Mouse (Mus musculus): ENCODE results near the gene Cyp11a1.

Gene Cyp11a1

DNA sequence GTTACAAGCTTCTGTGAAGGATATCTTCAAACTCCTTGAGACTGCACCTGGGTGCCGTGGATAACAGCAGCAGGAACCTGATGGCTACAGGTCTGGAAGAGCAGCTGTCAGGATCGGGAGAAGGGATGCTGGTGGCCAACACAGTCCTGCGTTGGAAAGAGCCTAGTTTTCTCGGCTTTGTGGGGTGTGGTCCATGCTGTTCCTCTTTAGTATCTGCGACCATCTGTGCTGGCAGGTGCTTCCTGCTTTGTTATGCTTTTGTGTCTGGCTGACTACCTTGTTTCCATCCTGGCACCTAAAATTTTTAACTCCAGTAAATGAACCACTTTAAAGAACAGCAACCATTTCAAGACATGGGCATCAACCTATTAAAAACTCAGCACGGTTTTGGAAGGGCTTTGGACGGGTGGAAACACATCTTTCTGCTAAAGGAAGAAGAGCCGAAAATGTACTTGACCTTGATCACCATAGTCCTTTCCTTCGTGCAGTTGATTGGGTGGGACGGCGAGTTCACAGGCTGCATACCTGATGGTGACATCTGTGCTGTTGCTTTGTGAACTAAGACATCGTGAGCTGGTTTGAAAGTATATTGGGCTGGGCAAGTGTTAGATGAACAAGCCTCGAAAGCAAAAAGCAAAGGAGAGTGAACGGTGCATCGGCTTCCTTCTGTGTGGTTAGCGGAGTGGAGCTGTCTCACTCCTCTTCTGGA lies at the start of gene Cyp11a1:
Gene Cyp11a1 (plus strand): TSS at position 659 of the 709 bp plus-strand sequence.
- no peak for DNase-seq (ENCODE audit: low read depth)

DNA sequence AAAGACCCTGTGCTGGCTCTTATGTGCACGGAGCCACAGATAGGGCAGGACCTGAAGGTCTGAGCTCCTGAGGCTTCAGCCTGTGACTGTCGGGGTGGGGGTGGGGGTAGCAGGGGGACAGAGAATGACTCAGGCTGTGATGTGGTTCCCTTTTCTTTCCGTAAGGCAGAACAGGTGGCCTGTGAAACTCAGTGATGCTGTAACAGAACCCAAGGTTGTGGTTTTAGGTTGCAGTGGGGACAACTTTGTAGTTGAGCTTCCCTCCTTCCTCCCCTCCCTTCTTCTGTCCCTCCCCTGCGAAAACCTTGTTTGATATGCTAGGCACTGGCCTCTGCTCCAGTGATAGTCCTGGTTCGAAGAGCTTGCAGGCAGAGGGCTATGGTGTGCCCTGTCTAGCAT lies 49.4 kb upstream of the Cyp11a1 start:
- peak; percentile 67 for DNase-seq (ENCODE audit: low read depth)

DNA sequence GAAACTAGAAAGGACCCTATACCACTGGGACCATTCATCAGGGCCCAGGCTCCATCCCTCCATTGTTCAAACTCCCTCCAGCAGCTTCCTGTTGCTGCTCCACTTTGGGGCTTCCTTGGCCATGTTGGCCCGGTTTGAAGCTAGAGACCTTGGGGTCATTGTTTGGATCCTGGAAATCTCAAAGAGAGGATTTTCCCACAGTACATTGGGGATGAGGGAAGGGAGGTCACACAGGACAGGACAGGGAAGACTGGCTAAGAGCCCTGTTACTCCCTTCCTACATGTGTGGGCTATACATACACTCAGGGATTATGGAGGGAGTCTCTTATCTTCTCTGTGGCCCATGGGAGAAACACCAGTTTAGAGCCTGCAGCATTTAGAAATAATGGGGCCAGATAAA lies 47.6 kb upstream of the Cyp11a1 start:
- no peak for DNase-seq (ENCODE audit: low read depth)

DNA sequence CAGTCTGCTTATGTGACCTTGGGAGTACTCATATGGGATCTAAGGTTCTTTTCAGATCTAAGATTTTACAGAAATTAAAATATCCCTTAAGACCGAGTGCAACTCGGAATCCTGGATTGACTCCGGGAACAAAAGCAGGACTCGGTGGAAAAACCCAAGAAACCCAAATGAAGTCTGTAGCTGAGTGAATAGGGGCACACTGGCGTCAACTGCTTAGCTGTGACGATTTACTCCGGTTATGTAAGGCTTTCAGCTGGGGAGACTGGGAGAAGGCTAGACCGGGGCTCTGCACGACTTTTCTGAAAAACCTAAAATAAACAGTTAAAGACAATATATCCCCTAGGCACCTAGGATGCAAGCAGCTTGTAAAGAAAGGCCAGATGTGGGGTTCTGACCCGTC lies 46.8 kb upstream of the Cyp11a1 start:
- DNase-seq (ENCODE audit: low read depth): no peak

DNA sequence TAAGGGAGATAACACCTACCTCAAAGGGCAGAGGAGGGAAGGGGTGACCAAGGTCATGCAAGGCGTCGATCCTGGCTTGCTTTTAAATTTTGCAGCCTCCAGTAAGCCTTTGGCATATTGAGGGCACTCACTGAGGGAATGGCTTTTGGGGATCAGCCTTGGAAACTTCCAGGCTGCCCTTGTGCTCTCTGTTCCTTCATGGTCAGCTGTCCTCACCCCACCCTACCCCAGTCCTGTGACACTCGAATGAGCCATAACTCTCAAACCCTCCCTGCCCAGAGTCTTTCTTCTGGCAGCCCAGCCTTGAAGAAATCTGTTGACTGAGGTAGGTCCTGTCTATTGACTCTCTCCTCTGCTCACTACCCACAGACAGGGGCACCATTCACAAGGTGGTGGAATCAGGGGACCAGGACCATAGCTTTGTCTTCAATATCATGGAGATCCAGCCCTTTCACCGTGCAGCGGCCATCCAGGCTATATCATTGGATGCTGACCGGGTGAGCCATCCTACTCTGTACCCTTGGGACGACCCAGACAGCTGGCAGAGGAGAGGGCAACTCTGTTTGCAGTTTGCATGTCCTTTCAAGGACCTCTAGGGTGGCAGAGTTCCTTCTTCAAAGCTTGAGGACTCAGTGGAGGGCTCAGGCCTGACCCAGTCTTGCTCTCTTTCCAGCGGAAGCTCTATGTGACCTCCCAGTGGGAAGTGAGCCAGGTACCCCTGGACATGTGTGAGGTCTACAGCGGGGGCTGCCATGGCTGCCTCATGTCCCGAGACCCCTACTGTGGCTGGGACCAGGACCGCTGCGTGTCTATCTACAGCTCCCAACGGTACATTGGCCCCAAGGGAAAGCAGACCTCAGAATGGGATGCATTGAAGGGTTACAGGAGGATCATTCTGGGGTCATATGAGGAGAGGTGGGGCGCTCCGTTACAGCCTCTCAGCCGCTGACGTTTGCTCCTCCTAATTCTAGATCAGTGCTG lies 46.0 kb upstream of the Cyp11a1 start:
- DNase-seq (ENCODE audit: low read depth): no peak

DNA sequence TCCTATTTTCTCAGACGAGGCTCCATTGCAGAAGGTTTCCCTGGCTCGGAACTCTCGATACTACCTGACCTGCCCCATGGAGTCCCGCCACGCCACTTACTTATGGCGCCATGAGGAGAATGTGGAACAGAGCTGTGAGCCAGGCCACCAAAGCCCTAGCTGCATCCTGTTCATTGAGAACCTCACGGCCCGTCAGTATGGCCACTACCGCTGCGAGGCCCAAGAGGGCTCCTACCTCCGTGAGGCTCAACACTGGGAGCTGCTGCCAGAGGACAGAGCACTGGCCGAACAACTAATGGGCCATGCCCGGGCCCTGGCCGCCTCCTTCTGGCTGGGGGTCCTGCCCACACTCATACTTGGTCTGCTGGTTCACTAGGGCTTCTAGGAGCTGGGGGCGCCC lies 45.0 kb upstream of the Cyp11a1 start:
- no peak for DNase-seq (ENCODE audit: low read depth)

DNA sequence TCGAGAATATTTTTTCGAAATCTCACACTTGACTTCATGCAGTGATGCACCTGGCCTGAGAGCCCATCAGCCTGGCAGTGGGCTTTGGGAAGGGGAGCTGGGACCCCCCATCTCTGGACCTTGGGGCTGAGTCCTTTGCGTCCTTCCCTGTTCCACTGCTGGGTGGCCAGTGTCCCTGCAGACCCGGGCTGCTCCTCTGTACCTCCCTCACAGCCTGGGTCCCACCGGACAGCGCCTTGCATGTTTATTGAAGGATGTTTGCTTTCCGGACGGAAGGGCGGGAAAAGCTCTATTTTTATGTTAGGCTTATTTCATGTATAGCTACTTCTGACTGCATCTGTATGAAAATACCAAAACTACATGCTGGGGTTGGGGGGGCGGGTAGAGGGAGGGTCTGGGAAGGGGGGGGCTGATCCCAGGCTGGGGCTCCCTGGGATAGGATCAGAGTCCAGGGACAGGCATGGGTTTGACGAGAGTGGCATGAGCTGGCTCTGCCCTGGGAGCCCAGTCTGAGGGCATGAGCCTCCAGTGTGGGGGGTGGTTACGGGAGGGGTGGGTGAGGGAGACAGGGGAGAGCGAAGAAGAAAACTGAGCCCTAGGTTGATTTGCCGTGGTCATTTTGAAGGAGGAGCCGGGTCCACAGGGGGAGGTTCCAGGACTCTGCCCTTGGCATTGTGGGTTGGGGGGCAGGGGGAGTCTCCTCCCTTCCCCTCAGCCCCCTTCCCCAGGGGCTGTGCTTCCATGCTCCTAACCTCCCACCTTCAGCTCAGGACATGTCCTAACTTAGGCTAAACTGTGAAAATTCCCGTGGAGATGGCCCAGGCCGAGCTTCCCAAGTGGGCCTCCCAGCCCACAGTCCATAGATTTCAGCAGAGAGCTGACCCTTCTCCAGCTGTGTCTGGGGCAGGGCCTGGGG lies 44.1 kb upstream of the Cyp11a1 start:
- DNase-seq (ENCODE audit: low read depth): no peak

DNA sequence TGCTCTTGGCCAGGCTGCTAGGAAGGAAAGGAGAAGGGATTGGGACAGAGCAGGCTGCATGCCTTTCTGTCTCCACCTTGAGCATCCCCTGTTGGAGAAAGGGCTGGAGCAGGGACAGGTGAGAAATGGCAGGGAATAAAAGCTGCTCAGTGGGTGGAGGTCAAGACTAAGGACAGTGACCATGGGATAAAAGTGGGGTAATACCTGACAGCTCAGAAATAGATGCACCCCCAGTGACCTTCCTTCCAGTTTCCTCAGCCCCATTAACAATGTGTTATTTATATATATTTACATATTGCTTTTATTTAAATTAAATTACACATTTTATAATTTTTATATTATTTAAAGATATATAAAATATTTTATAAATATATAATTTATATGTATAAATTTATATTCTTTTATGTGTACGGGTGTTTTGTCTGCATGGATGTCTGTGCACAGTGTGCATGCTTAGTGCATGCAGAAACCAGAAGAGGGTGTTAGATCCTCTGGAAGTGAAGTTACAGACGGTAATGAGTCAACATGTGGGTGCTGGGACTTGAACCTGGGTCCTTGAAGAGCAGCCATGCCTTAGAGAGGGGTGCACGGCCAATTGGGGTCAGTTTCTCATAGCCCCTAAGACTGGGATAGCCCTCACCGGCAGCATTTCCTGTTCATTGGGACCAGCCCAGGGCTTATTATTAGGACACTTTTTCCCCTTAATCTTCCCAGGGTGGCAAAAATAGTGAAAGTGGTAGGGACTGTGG lies 42.8 kb upstream of the Cyp11a1 start:
- DNase-seq (ENCODE audit: low read depth): no peak

DNA sequence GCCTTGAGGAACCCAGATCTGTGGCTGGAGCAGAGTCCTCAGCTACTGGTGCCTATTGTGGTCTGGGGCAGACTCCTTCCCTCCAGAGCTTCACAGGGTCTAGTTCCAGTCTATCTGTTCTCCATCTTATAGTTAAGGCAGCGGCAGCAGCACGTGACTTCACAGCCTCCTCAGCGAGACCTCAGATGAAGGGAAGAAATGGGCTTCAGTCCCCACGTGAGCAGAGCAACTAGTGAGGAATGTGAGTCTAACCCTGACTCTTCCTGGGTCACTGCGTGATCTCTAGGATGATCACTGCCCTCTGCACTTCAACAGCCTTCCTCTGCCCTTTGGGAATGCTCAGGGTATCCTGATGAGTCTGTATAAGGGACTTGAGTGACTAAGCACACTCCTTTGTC lies 42.2 kb upstream of the Cyp11a1 start:
- no peak for DNase-seq (ENCODE audit: low read depth)

DNA sequence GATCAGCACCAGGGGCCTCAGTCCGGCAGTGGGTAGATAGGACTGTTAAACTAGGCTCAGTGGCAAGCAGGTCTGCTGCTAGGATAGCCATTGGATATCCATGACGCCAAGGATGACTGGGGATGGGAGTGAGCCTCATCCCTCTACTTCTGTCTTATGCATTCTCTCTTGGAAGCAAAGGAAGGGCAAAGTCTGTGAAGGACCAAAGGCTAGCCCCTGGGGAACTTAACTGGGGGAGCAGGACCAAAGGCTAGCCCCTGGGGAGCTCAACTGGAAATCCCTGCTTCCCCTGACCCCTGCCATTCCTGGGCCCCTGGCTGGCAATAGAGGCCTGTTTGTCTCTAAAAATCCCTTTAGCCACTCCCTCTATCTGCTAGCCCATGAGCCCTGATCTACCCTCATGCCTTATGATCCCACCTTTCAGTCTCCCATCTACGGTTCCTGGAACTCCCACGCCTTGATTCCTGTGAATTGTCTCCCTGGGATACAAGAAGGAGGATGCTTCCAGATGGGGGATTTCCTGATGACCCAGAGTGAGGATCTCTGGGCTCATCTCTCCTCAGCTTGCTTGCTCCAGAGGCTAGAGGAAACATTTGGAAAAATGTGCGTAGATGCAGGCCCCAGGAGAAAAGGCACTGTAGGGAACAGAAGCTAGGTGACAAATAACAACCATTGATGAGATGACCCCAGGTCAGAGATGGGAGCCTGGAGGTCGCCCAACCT lies 41.5 kb upstream of the Cyp11a1 start:
- DNase-seq (ENCODE audit: low read depth): no peak

DNA sequence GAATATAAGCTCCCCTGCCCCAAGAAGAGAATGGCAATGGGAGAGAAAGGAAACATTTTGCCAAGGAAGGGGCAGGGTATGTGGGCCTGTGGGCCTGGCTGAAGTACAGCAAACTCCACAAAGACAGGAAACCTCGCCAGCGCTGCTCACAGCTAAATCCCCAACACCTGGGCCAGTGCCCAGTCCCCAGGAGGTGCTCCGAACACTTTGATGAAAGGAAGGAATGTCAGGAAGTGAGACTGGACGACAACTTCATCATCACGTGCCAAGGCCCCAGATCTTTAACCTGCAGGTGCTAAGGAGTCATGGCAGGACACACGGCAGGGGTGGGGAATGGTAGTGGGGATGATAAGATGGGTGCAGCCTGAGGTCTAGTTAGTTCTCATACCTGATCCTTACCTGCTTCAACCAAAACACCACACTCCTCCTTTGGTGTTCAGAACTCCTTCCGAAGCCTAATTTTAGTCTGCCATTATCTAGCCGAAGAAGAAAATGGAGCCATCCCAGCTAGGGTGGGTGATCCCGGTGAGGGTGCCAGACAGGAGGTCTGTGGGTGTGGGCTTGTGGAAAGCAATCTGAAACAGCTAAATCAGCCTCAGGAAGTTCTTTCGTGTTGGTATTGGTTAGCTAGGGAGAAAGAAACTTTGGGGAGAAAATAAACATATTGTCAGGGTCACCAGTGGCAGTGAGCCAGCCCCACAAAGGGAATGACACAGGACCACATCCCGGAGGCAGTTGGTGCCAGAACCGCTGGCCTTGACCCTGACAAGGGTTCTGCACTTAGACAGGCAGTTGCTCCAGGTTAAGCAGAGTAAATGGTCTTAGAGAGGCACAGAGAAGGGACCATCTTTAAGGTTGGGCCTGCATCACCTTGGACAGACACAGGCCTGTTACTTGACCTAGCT lies 40.7 kb upstream of the Cyp11a1 start:
- DNase-seq (ENCODE audit: low read depth): no peak

DNA sequence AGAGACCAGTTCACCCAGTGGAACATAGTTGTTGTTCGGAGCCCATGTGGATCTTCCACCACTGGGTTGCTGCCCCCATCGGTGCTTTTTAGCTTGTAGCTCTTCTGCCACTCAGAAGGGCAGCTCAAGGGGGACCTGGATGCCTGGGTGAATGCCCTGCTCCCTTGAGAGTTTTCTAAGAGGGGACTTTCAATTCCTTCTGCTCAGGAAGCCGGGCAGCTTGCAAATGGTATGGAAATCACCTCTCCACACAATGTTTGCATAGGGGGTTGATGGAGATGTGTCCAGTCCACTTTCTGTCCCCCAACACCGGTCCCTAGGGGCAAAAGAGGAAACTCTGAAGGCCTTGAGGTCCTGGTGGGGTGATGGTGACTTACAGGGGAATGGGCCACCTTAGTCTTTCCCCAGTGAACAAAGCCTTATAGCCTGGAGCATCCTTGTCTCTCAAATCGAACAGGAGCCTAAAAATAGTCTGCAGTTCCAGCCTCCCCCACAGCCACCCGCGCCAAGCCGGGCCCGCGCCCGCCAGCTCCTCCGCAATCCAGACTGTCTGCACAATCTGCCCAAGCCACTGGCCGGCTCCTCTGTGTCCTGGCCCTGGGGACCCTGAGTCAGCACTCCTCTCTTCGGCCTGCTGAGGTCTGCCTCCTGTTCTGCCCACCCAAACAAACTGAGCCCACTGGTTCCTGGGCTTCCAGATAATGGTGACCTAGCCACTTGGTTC lies 38.8 kb upstream of the Cyp11a1 start:
- DNase-seq (ENCODE audit: low read depth): no peak

DNA sequence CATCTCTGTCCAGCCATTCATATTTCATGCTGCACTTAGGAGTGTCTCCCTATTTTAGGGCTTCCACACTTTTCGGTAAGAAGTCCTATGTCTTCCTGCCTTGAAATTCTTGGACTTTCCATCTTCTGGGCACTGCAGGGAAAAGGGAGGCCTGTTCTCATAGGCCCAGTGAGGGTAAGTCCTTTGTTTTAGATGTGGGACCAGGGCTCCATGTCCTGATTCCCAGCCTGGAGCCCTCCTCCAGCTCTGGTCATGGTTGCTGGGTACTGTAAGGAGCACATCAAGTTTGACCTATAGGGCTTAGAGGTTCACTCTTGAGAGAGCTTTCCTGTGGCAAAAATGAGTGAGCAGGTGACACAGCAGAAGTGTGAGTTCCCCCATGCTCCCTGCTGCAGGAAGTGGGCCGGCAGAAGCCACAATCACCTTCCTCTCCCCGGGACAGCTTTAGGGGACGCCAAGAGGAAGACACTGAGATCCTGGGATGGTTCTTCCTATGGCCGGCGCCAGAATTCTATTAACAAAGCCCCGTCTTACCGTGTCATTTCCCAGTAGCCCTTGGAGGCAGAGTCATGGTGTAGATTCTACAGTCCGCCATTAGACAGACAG lies 37.9 kb upstream of the Cyp11a1 start:
- peak; percentile 63 for DNase-seq (ENCODE audit: low read depth)

DNA sequence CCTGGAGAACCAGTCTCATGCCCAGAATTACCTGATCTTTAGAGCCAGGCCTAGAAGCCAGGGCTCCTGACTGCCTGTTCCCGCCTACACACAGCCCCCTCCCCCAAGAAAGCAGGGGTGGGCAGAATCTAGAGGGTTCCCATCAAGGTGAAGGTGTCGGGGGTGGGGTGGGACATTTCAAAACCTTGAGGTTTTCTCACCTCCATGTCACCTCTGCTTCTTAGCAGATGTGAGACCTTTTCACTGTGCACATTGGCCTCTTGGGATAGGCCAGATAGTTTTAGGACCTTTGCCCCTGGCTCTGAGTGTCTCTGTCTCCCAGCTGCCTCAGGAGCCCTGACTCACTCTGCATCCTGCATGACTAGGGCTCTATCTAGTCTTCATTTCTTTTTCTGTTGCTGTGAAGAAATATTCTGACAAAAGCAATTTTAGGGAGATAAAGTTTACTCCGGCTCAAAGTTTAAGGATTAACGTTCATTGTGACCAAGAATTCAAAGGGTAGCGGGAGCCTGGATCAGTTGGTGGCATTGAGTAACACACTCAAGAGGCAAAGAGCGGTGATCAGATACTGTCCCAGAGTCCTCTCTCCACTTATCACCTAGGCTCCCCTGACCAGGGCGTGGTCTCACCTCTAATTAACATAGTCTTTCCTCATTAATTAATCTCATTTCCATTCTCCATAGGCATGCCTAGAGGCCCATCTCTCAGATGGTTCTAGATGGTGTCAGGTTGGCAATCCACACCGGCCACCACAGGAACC lies 37.2 kb upstream of the Cyp11a1 start:
- peak; percentile 53 for DNase-seq (ENCODE audit: low read depth)

DNA sequence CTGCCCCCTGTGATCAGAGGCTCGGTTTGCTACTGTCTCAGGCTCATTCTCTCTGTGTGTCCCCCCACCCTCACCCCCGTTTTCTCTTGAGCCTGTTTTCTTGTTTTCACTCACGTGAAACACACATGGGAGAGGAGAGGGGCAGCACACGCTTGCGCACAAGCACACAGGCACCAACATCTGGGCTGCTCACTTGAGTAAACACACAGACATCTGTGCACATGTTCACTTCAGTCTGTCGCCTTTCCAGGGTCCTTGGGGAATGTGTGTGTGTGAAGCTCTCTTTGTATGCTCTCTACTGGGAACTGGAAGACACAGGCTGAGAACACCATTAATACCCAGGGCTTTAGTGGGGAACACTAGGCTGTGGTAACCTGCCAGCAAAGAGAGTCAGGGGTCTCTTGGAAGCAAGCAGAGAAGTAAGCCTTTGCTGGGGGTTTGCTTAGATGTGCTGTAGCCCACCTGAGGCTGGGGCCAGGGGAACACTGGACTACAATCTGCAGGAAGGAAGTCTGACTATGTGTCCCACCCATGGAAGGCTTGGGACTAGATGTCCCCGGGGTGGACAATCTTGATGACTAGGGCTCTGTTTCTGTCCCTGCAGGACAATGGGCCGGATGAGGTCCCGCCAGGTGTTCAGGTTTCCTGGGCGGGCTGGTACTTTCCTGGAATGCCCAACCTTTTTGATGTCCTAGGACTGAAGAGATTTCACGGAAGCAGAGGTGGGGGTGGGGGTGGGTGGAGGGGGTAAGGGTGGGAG lies 36.3 kb upstream of the Cyp11a1 start:
- DNase-seq (ENCODE audit: low read depth): peak; percentile 20

DNA sequence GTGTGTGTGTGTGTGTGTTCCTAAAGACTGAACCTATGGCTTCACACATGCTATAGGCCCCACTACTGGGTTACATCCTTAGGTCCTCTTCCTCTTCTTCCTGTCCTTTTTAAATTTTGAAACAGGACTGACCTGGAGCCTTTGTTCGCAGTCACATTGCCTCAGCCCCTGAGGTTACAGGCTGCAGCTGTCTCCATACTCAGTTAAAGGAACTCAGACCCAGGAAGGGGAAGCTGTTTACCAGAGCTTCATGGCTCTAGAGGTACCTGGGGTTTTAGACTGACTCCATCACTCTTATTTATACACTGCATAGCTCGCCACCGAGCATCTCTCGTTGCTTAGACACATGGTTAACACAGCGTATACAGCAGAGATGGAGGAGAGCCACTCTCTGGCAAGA lies 34.8 kb upstream of the Cyp11a1 start:
- no peak for DNase-seq (ENCODE audit: low read depth)

DNA sequence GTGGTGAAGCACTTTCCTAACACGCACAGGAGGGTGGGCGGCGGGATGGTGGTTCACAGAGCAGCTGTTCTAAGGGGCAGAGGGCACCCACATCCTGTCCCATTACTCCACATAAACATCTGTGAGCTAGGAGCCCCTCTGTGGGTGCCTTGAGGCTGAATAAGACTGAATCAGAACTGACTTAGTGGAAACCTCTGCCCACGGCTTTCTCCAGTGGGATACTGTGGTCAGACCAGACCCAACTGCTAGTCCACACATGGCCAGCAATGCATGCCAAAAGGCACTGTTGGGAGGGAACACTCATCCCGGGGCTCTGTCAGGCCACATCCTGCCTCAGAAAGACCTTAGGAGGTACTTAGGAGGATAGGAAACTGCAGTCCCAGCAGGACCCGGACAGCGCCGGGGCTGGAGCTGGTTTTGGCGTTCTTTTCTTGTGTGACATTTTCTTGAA lies 34.0 kb upstream of the Cyp11a1 start:
- peak; percentile 56 for DNase-seq (ENCODE audit: low read depth)
